Comparison of ENCODE assay signal across 9 mouse cellular contexts in genomic region chr8:69848951-69849350, GRCm38 (mm10). TPM values are rescaled to one million over a fixed set of nuclear protein-coding genes. Genes with fewer than 3 reads are reported as not detected.
DNase-seq lines count a peak whose midpoint lies in the region; ATAC-seq and TF ChIP-seq lines count a peak whose summit lies in the region.
"Had no signal": no experiment of that assay in that cellular context is flagged by ENCODE, and none has a peak within 500 bp of the region (broad histone marks: within the 10 kb centered on the region; RNA-seq: fewer than 3 reads in every experiment).

No protein-coding gene starts in this region.

- peaks cover 23% of the 10 kb centered on the region for H3K4me1 ChIP-seq in heart, embryonic 13.5 days
- H3K4me1 ChIP-seq in liver, postnatal 0 days (ENCODE audit: insufficient read depth), result 0 out of 2 replicates have a peak, but pooled peaks cover 6% of the 10 kb centered on the region
- H3K4me1 ChIP-seq in kidney, embryonic 14.5 days (ENCODE audit: control insufficient read depth, insufficient read depth, low read length), result no peaks in the 10 kb centered on the region
- no peaks in the 10 kb centered on the region for H3K4me1 ChIP-seq in kidney, embryonic 15.5 days

- 39% methylated on average over 8 of the region's 8 CpGs for WGBS in heart, embryonic 13.5 days
- WGBS in liver, postnatal 0 days (ENCODE audit: insufficient replicate concordance), result 74% methylated on average over 8 of the region's 8 CpGs
- 83% methylated on average over 8 of the region's 8 CpGs for WGBS in kidney, embryonic 14.5 days
- WGBS in kidney, embryonic 15.5 days, result 76% methylated on average over 8 of the region's 8 CpGs

- H3K27ac ChIP-seq in heart, embryonic 13.5 days (replicated peaks), result peak overlapping the region; percentile 43
- no peak overlapping the region for H3K27ac ChIP-seq in liver, postnatal 0 days (ENCODE audit: low read depth)
- H3K27ac ChIP-seq in kidney, embryonic 14.5 days (ENCODE audit: low read depth, low read length), result no peak overlapping the region
- no peak overlapping the region for H3K27ac ChIP-seq in kidney, embryonic 15.5 days

- no peak overlapping the region for H3K4me3 ChIP-seq in heart, embryonic 13.5 days
- H3K4me3 ChIP-seq in liver, postnatal 0 days (ENCODE audit: low read depth, low read length), result no peak overlapping the region
- no peak overlapping the region for H3K4me3 ChIP-seq in kidney, embryonic 14.5 days (ENCODE audit: low read length)
- H3K4me3 ChIP-seq in kidney, embryonic 15.5 days (replicated peaks), result no peak overlapping the region

- H3K9ac ChIP-seq in heart, embryonic 13.5 days, result no peak overlapping the region
- H3K9ac ChIP-seq in liver, postnatal 0 days (replicated peaks), result no peak overlapping the region
- H3K9ac ChIP-seq in kidney, embryonic 14.5 days (ENCODE audit: low read depth, low read length), result no peak overlapping the region
- no peak overlapping the region for H3K9ac ChIP-seq in kidney, embryonic 15.5 days

- peak overlapping the region; percentile 7; the same call in 1 of the 2 replicates for H3K4me2 ChIP-seq in heart, embryonic 13.5 days
- no peak overlapping the region for H3K4me2 ChIP-seq in liver, postnatal 0 days (ENCODE audit: low read depth, low read length)
- no peak overlapping the region for H3K4me2 ChIP-seq in kidney, embryonic 14.5 days (replicated peaks; ENCODE audit: low read depth, low read length)
- no peak overlapping the region for H3K4me2 ChIP-seq in kidney, embryonic 15.5 days

- TF ChIP-seq EP300 in liver, postnatal 0 days (IDR thresholded peaks at IDR 0.05; ENCODE audit: low read depth), result no peak

- H3K36me3 ChIP-seq in heart, embryonic 13.5 days, result no peaks in the 10 kb centered on the region
- H3K36me3 ChIP-seq in liver, postnatal 0 days (replicated peaks; ENCODE audit: insufficient read depth, low read length), result no peaks in the 10 kb centered on the region
- no peaks in the 10 kb centered on the region for H3K36me3 ChIP-seq in kidney, embryonic 14.5 days (ENCODE audit: control insufficient read depth, insufficient read depth, low read length)
- H3K36me3 ChIP-seq in kidney, embryonic 15.5 days, result no peaks in the 10 kb centered on the region

- no peaks in the 10 kb centered on the region for H3K27me3 ChIP-seq in heart, embryonic 13.5 days (replicated peaks)
- no peaks in the 10 kb centered on the region for H3K27me3 ChIP-seq in liver, postnatal 0 days (ENCODE audit: insufficient read depth, low read length)
- no peaks in the 10 kb centered on the region for H3K27me3 ChIP-seq in kidney, embryonic 14.5 days (ENCODE audit: control insufficient read depth, insufficient read depth, low read length)
- H3K27me3 ChIP-seq in kidney, embryonic 15.5 days, result no peaks in the 10 kb centered on the region

- no peak for TF ChIP-seq CTCF in liver, postnatal 0 days (IDR thresholded peaks at IDR 0.05; ENCODE audit: low read depth)

- peak; percentile 75 for DNase-seq in 3134 (ENCODE audit: extremely low read depth, insufficient read length, low spot score)
- DNase-seq in adipocyte (ENCODE audit: low spot score), result peak; percentile 49
- DNase-seq in liver, postnatal 0 days, result no peak
- no peak for DNase-seq in testis, postnatal 14 days (ENCODE audit: low spot score)

- peak; percentile 76 for ATAC-seq in heart, embryonic 13.5 days (ENCODE audit: extremely low read depth, insufficient number of reproducible peaks, low FRiP score, low TSS enrichment)
- ATAC-seq in liver, postnatal 0 days, result peak; percentile 41; the same call in 1 of the 2 replicates
- ATAC-seq in monocyte, adult 5-6 weeks (replicated peaks; ENCODE audit: insufficient number of reproducible peaks, low FRiP score, low TSS enrichment, poor library complexity, severe bottlenecking), result no peak
- no peak for ATAC-seq in kidney, embryonic 14.5 days (ENCODE audit: low FRiP score, low TSS enrichment)
- ATAC-seq in kidney, embryonic 15.5 days (replicated peaks; ENCODE audit: low FRiP score), result no peak

- H3K9me3 ChIP-seq in heart, embryonic 13.5 days, result no peaks in the 10 kb centered on the region
- H3K9me3 ChIP-seq in liver, postnatal 0 days (ENCODE audit: low read length), result no peaks in the 10 kb centered on the region
- H3K9me3 ChIP-seq in kidney, embryonic 14.5 days (ENCODE audit: control insufficient read depth, low read length), result no peaks in the 10 kb centered on the region
- no peaks in the 10 kb centered on the region for H3K9me3 ChIP-seq in kidney, embryonic 15.5 days (replicated peaks)

RNA-seq across cellular contexts. Expression of gene Pbx4, which starts 16.7 kb away (rescaled TPM):
- 2.4 and 3.9 TPM in 2 replicates for polyA plus RNA-seq in heart, embryonic 13.5 days (2015; fragmentation: Nextera tagmentation; extraction: Ambion mirVana)
- polyA plus RNA-seq in liver, postnatal 0 days (2015; fragmentation: Nextera tagmentation; extraction: Ambion mirVana), result 2.3 and 2.7 TPM in 2 replicates
- total RNA-seq in monocyte, adult 5-6 weeks (2017), result 4.5 to 11.8 TPM (median 9.7 TPM) in 3 replicates
- 9.6 and 9.7 TPM in 2 replicates for polyA plus RNA-seq in kidney, embryonic 14.5 days (2014; fragmentation: Nextera tagmentation; extraction: Ambion mirVana)
- 8.3 and 8.9 TPM in 2 replicates for polyA plus RNA-seq in kidney, embryonic 15.5 days (2015; fragmentation: Nextera tagmentation; extraction: Ambion mirVana)

RNA-seq across cellular contexts. Expression of gene Lpar2, which starts 26.7 kb away (rescaled TPM):
- 0.32 and 0.34 TPM in 2 replicates for polyA plus RNA-seq in heart, embryonic 13.5 days (2015; fragmentation: Nextera tagmentation; extraction: Ambion mirVana)
- polyA plus RNA-seq in liver, postnatal 0 days (2015; fragmentation: Nextera tagmentation; extraction: Ambion mirVana), result 0.04 and 0.05 TPM in 2 replicates
- total RNA-seq in monocyte, adult 5-6 weeks (2017), result 0.11 to 2.0 TPM (median 0.48 TPM) in 3 replicates
- polyA plus RNA-seq in kidney, embryonic 14.5 days (2014; fragmentation: Nextera tagmentation; extraction: Ambion mirVana), result 1.6 and 1.7 TPM in 2 replicates
- polyA plus RNA-seq in kidney, embryonic 15.5 days (2015; fragmentation: Nextera tagmentation; extraction: Ambion mirVana), result 0.62 and 0.84 TPM in 2 replicates

RNA-seq across cellular contexts. Expression of gene Cilp2, which starts 38.5 kb away (rescaled TPM):
- polyA plus RNA-seq in heart, embryonic 13.5 days (2015; fragmentation: Nextera tagmentation; extraction: Ambion mirVana), result 0.55 and 0.56 TPM in 2 replicates
- polyA plus RNA-seq in liver, postnatal 0 days (2015; fragmentation: Nextera tagmentation; extraction: Ambion mirVana), result 0.02 TPM in 1 of 2 replicates, not detected in the other
- not detected in 3 replicates for total RNA-seq in monocyte, adult 5-6 weeks (2017)
- polyA plus RNA-seq in kidney, embryonic 14.5 days (2014; fragmentation: Nextera tagmentation; extraction: Ambion mirVana), result 0.58 and 0.77 TPM in 2 replicates
- polyA plus RNA-seq in kidney, embryonic 15.5 days (2015; fragmentation: Nextera tagmentation; extraction: Ambion mirVana), result 0.88 and 0.98 TPM in 2 replicates
- total RNA-seq: megakaryocyte progenitor cell, adult 5-6 weeks had no signal

RNA-seq across cellular contexts. Expression of gene Gmip, which starts 40.5 kb away (rescaled TPM):
- 6.9 and 7.6 TPM in 2 replicates for polyA plus RNA-seq in heart, embryonic 13.5 days (2015; fragmentation: Nextera tagmentation; extraction: Ambion mirVana)
- 6.2 and 7.4 TPM in 2 replicates for polyA plus RNA-seq in liver, postnatal 0 days (2015; fragmentation: Nextera tagmentation; extraction: Ambion mirVana)
- total RNA-seq in monocyte, adult 5-6 weeks (2017), result 112 to 186 TPM (median 157 TPM) in 3 replicates
- 8.1 and 8.2 TPM in 2 replicates for polyA plus RNA-seq in kidney, embryonic 14.5 days (2014; fragmentation: Nextera tagmentation; extraction: Ambion mirVana)
- 9.5 and 10.1 TPM in 2 replicates for polyA plus RNA-seq in kidney, embryonic 15.5 days (2015; fragmentation: Nextera tagmentation; extraction: Ambion mirVana)

RNA-seq across cellular contexts. Expression of gene Tssk6, which starts 53.0 kb away (rescaled TPM):
- polyA plus RNA-seq in heart, embryonic 13.5 days (2015; fragmentation: Nextera tagmentation; extraction: Ambion mirVana), result 1.9 and 2.2 TPM in 2 replicates
- polyA plus RNA-seq in liver, postnatal 0 days (2015; fragmentation: Nextera tagmentation; extraction: Ambion mirVana), result 1.3 and 1.7 TPM in 2 replicates
- 0.95 to 1.6 TPM (median 1.1 TPM) in 3 replicates for total RNA-seq in monocyte, adult 5-6 weeks (2017)
- 2.7 and 5.1 TPM in 2 replicates for polyA plus RNA-seq in kidney, embryonic 14.5 days (2014; fragmentation: Nextera tagmentation; extraction: Ambion mirVana)
- 3.4 and 4.6 TPM in 2 replicates for polyA plus RNA-seq in kidney, embryonic 15.5 days (2015; fragmentation: Nextera tagmentation; extraction: Ambion mirVana)

Comparison
In these comparisons a context has a peak if more than half of its experiments do, and no peak if none do; other contexts are left out.
1. DNase-seq: peak in 3134 (single experiment) and adipocyte (single experiment); none in liver, postnatal 0 days (single experiment) and testis, postnatal 14 days (single experiment).
2. ATAC-seq: peak in heart, embryonic 13.5 days (single experiment) and liver, postnatal 0 days (single experiment); none in monocyte, adult 5-6 weeks (single experiment), kidney, embryonic 14.5 days (single experiment) and kidney, embryonic 15.5 days (single experiment).